Mouse (Mus musculus): ENCODE data around the gene Pecr.

- no peak for TF ChIP-seq CTCF (IDR thresholded peaks at IDR 0.05; ENCODE audit: low read depth)
- peak; percentile 5; the same call in 1 of the 2 replicates for TF ChIP-seq EP300 (IDR thresholded peaks at IDR 0.05; ENCODE audit: low read depth)
Measured at GRCm38 (mm10) chr1:72244317-72245036, 39.6 kb downstream of the Pecr start.

Measured in liver, postnatal 0 days (tissue).